Mouse (Mus musculus) left cerebral cortex, postnatal 14 days (tissue): Measurements from ENCODE around the gene Dazap1. TPM values are rescaled to one million over a fixed set of nuclear protein-coding genes. Genes with fewer than 3 reads are reported as not detected.
A peak's percentile ranks its signal among the peaks of the same experiment; 100 is the strongest.
"Not testable (repeated sequence)": the region's sequence is repeated elsewhere in the genome, so short reads cannot be mapped to it uniquely, and the experiment has no call there.

Experiments used
- DNase-seq, 2 experiments: peaks; one replicate each; pipeline ENCODE4 v3.0.0; 2021 to 2022; ENCODE audit warnings: low spot score in 2 of 2, mixed read lengths in 1 of 2
- intact Hi-C: fragments of 180-260 bp; cut with DNase I; formaldehyde crosslinking; loops from one replicate; pipeline ENCODE4 v1.15.1; 2025
- total RNA-seq, 2 experiments: library from RNA; stranded (reverse); gene quantifications; 2 replicates each; pipeline ENCODE4 v1.2.3; 2021

The Dazap1 gene
- total RNA-seq, 2 experiments from 2014 or later, result 84.3 to 84.9 TPM

- DNase-seq, result peak; percentile 54 to 68
- intact Hi-C loops, result loop anchor here (5.0 kb wide), 1 partner anchor 51 kb away; no protein-coding TSS in a partner anchor
These were observed 13.4 kb upstream of the Dazap1 start for GRCm38 (mm10) chr10:80247849-80248248.

GRCm38 (mm10) chr10:80248437-80248836, 12.8 kb upstream of the Dazap1 start:
- intact Hi-C loops, result loop anchor here (5.0 kb wide), 1 partner anchor 51 kb away; no protein-coding TSS in a partner anchor
- DNase-seq, result not testable (repeated sequence)

- peak; percentile 97 to 98 for DNase-seq
- intact Hi-C loops, result loop anchor here (5.0 kb wide), 1 partner anchor 52 kb away; no protein-coding TSS in a partner anchor
These were observed 12.2 kb upstream of the Dazap1 start, which contains the start of gene Ndufs7 for GRCm38 (mm10) chr10:80248971-80249640. TSS of gene Ndufs7 (plus strand) at chr10:80249121.

GRCm38 (mm10) chr10:80250059-80250458, 11.2 kb upstream of the Dazap1 start:
- intact Hi-C loops, result no loop called here
- DNase-seq, result no peak

- DNase-seq, result no peak
- intact Hi-C loops, result no loop called here
These were observed 10.7 kb upstream of the Dazap1 start for GRCm38 (mm10) chr10:80250573-80250972.

- intact Hi-C loops, result no loop called here
- DNase-seq, result no peak
These were observed 9.3 kb upstream of the Dazap1 start for GRCm38 (mm10) chr10:80252011-80252410.

GRCm38 (mm10) chr10:80252493-80253274, 8.6 kb upstream of the Dazap1 start:
- intact Hi-C loops, result no loop called here
- DNase-seq, result no peak

- no peak for DNase-seq
These were observed 7.7 kb upstream of the Dazap1 start for GRCm38 (mm10) chr10:80253551-80253950.

GRCm38 (mm10) chr10:80254331-80255297, 6.7 kb upstream of the Dazap1 start:
- no peak for DNase-seq
- intact Hi-C loops, result no loop called here

More at GRCm38 (mm10) chr10:80253551-80253950, 7.7 kb upstream of the Dazap1 start:
- intact Hi-C loops, result no loop called here

GRCm38 (mm10) chr10:80255881-80256535, 5.3 kb upstream of the Dazap1 start:
- intact Hi-C loops, result no loop called here
- no peak for DNase-seq

- no peak for DNase-seq
- intact Hi-C loops, result no loop called here
These were observed 3.4 kb upstream of the Dazap1 start for GRCm38 (mm10) chr10:80257936-80258335.

- no peak for DNase-seq
- intact Hi-C loops, result no loop called here
These were observed 2.4 kb upstream of the Dazap1 start for GRCm38 (mm10) chr10:80258752-80259462.

- intact Hi-C loops, result no loop called here
- DNase-seq, result no peak
These were observed 1.9 kb upstream of the Dazap1 start for GRCm38 (mm10) chr10:80259463-80259805.

GRCm38 (mm10) chr10:80259861-80260641, 1.2 kb upstream of the Dazap1 start:
- peak; percentile 70 to 79 for DNase-seq
- intact Hi-C loops, result no loop called here

GRCm38 (mm10) chr10:80261585-80261968, 291 bp downstream of the Dazap1 start:
- DNase-seq, result peak; percentile 81 to 93
- intact Hi-C loops, result no loop called here

GRCm38 (mm10) chr10:80262169-80262568, 883 bp downstream of the Dazap1 start:
- no peak for DNase-seq
- intact Hi-C loops, result no loop called here

GRCm38 (mm10) chr10:80262776-80263365, 1.6 kb downstream of the Dazap1 start:
- intact Hi-C loops, result no loop called here
- DNase-seq, result no peak
